8 mouse cellular contexts compared by ENCODE assay signal in the genomic region with DNA sequence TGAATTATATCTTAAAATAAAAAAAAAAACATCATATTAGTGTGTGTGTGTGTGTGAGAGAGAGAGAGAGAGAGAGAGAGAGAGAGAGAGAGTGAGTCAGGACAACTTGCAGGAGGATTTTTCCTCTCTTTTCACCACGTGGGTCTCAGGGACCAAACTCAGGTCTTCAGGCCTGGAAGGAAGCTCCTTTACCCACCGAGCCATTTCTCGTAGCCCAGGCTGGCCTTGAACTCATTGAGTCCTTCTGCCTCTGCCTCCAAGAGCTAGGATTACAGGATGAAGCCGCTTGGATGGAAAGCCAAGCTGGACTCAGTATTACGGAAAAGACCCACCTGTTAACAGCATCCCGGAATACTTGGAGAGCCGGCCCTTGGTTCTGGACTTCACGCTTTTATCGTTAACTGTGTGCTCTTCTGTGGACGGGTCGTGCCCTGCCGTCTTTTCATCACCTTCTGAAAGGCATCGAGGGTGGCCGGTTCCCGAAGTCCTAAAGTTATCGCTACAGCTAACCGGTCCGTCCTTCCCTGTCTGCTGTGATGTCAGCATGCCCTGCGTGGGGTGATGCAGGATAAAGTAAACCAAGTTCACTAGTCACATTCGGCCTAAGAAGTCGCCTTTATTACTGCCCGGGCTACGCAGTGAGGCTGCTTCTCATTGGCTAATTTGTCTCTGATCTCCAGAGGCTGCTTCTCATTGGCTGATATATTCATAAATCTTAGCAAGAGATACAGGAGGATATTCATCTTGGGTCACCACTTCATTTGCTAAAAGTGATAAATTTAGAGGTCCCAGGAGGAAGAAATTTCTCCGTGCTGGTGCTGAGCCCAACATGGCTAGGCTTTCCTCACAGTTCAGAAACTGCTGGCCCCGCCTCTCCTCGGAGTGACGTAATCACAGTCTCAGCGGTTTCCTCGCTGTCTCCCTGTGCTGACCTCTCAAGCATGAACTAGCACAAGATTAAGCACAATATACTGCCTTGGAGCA. TPM values are rescaled to one million over a fixed set of nuclear protein-coding genes. Genes with fewer than 3 reads are reported as not detected.
DNase-seq lines count a peak whose midpoint lies in the region; ATAC-seq lines count a peak whose summit lies in the region.

No protein-coding gene starts in this region.

- DNase-seq in ovary, postnatal 36 days (ENCODE audit: low spot score): peak; percentile 66
- no peak for DNase-seq in ovary, postnatal 10 days (ENCODE audit: low spot score)
- DNase-seq in c-Kit-positive CD71-positive TER-119-positive erythroid progenitor cells, embryonic 14.5 days (ENCODE audit: low spot score): peak; percentile 75
- peak; percentile 80 for DNase-seq in gastrocnemius, adult 18-20 months (ENCODE audit: low spot score)
- DNase-seq in splenic B cell, adult 2 months (ENCODE audit: low read depth, low spot score): peak; percentile 90

- H3K4me3 ChIP-seq in hindbrain, embryonic 15.5 days: peak overlapping the region; percentile 47
- peak overlapping the region; percentile 48 for H3K4me3 ChIP-seq in limb, embryonic 15.5 days
- peak overlapping the region; percentile 47 for H3K4me3 ChIP-seq in midbrain, embryonic 15.5 days

- H3K4me1 ChIP-seq in hindbrain, embryonic 15.5 days (replicated peaks): peaks cover 8% of the 10 kb centered on the region
- peaks cover 8% of the 10 kb centered on the region; the same call in 1 of the 2 replicates for H3K4me1 ChIP-seq in limb, embryonic 15.5 days
- peaks cover 10% of the 10 kb centered on the region; the same call in 1 of the 2 replicates for H3K4me1 ChIP-seq in midbrain, embryonic 15.5 days

- 0 out of 2 replicates have a peak overlapping the region, but pooled peaks have one; percentile 18 for H3K27ac ChIP-seq in hindbrain, embryonic 15.5 days (replicated peaks)
- H3K27ac ChIP-seq in limb, embryonic 15.5 days: 0 out of 2 replicates have a peak overlapping the region, but pooled peaks have one; percentile 38
- 0 out of 2 replicates have a peak overlapping the region, but pooled peaks have one; percentile 19 for H3K27ac ChIP-seq in midbrain, embryonic 15.5 days

- 0 out of 2 replicates have a peak, but pooled peaks cover 4% of the 10 kb centered on the region for H3K36me3 ChIP-seq in hindbrain, embryonic 15.5 days
- H3K36me3 ChIP-seq in limb, embryonic 15.5 days: peaks cover 5% of the 10 kb centered on the region; the same call in 1 of the 2 replicates
- no peaks in the 10 kb centered on the region for H3K36me3 ChIP-seq in midbrain, embryonic 15.5 days (replicated peaks)
- no peaks in the 10 kb centered on the region for H3K36me3 ChIP-seq in splenic B cell, adult 2 months (ENCODE audit: control insufficient read depth, insufficient read depth, low read length, poor library complexity, severe bottlenecking)

- peak overlapping the region; percentile 75 for H3K4me2 ChIP-seq in hindbrain, embryonic 15.5 days
- peak overlapping the region; percentile 50 for H3K4me2 ChIP-seq in limb, embryonic 15.5 days
- peak overlapping the region; percentile 71 for H3K4me2 ChIP-seq in midbrain, embryonic 15.5 days

- H3K9me3 ChIP-seq in hindbrain, embryonic 15.5 days: no peaks in the 10 kb centered on the region
- no peaks in the 10 kb centered on the region for H3K9me3 ChIP-seq in limb, embryonic 15.5 days
- H3K9me3 ChIP-seq in midbrain, embryonic 15.5 days: no peaks in the 10 kb centered on the region

- H3K9ac ChIP-seq in hindbrain, embryonic 15.5 days: peak overlapping the region; percentile 28
- H3K9ac ChIP-seq in limb, embryonic 15.5 days: peak overlapping the region; percentile 33
- H3K9ac ChIP-seq in midbrain, embryonic 15.5 days: peak overlapping the region; percentile 42

- 23% methylated on average over 29 of the region's 29 CpGs for WGBS in hindbrain, embryonic 15.5 days
- WGBS in limb, embryonic 15.5 days: 19% methylated on average over 29 of the region's 29 CpGs
- WGBS in midbrain, embryonic 15.5 days: 18% methylated on average over 29 of the region's 29 CpGs

- no peaks in the 10 kb centered on the region for H3K27me3 ChIP-seq in hindbrain, embryonic 15.5 days
- no peaks in the 10 kb centered on the region for H3K27me3 ChIP-seq in limb, embryonic 15.5 days
- H3K27me3 ChIP-seq in midbrain, embryonic 15.5 days (replicated peaks): no peaks in the 10 kb centered on the region
- no peaks in the 10 kb centered on the region for H3K27me3 ChIP-seq in splenic B cell, adult 2 months (ENCODE audit: control insufficient read depth, insufficient read depth, low read length, poor library complexity, severe bottlenecking)

- ATAC-seq in hindbrain, embryonic 15.5 days (ENCODE audit: low FRiP score, low read depth): peak; percentile 83
- peak; percentile 40; the same call in 1 of the 2 replicates for ATAC-seq in limb, embryonic 15.5 days (ENCODE audit: insufficient number of reproducible peaks, low FRiP score, low TSS enrichment, low read depth)
- ATAC-seq in midbrain, embryonic 15.5 days (replicated peaks): peak; percentile 72

RNA-seq across cellular contexts. Expression of a gene that starts 8.6 kb away (rescaled TPM):
- under 1 TPM; 0.07 TPM for total RNA-seq in gastrocnemius, adult 18-20 months (2021)
- polyA plus RNA-seq in hindbrain, embryonic 15.5 days (2015; fragmentation: Nextera tagmentation; extraction: Ambion mirVana): 75.9 and 94.1 TPM in 2 replicates
- polyA plus RNA-seq in limb, embryonic 15.5 days (2015; fragmentation: Nextera tagmentation; extraction: Ambion mirVana): 136 and 149 TPM in 2 replicates
- polyA plus RNA-seq in midbrain, embryonic 15.5 days (2015; fragmentation: Nextera tagmentation; extraction: Ambion mirVana): 84.7 and 92.9 TPM in 2 replicates

RNA-seq across cellular contexts. Expression of a gene that starts 11.7 kb away (rescaled TPM):
- total RNA-seq in gastrocnemius, adult 18-20 months (2021): 100 to 1,000 TPM; 172 to 191 TPM
- 58.3 and 58.4 TPM in 2 replicates for polyA plus RNA-seq in hindbrain, embryonic 15.5 days (2015; fragmentation: Nextera tagmentation; extraction: Ambion mirVana)
- 22.5 and 25.9 TPM in 2 replicates for polyA plus RNA-seq in limb, embryonic 15.5 days (2015; fragmentation: Nextera tagmentation; extraction: Ambion mirVana)
- polyA plus RNA-seq in midbrain, embryonic 15.5 days (2015; fragmentation: Nextera tagmentation; extraction: Ambion mirVana): 60.7 and 61.2 TPM in 2 replicates
